Mouse (Mus musculus): ENCODE data around the gene Cacnb4. TPM values are rescaled to one million over a fixed set of nuclear protein-coding genes. Genes with fewer than 3 reads are reported as not detected.
A peak's percentile ranks its signal among the peaks of the same experiment; 100 is the strongest.

Gene Cacnb4
- polyA plus RNA-seq, 1 experiment: 0.01 TPM

DNA sequence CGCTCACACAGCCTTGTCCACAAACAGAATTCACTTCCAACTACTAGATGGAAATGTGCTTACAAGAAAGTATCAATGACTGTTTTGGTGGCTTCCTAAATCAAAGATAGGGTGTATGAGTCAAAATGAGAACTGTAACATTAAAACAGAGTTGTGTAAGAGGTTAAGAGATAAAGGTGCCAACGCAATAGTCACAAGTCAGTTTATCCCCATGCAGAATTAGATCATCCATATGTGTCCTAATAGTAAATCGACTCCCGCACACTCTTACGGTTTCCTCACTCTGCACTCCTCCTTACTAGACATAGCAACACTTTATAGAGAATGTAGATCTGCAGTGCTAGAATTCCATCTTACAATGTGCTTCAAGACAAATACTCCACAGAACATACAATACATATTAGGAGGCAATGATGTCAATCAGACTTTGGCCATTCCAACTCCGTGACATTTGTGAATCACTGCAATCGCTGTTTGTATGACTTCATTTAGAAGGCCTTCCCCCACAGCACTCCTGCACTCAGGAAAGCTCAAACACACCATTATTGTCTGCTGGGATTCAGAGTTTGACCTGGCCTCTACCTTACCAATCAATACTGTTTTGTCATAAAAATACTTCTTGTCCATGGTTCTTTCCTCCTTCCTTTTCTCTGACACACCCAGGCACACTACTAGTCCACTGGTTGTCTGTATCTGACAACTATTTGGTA, 256.5 kb downstream of the Cacnb4 start:
- H3ac ChIP-seq (ENCODE audit: control insufficient read depth, insufficient read length): no peak overlapping the region
- H3K4me3 ChIP-seq: no peak overlapping the region
- no peaks in the 10 kb centered on the region for H3K27me3 ChIP-seq (ENCODE audit: control insufficient read depth, insufficient read depth, insufficient read length)
- no peak overlapping the region for H3K4me2 ChIP-seq (ENCODE audit: low read depth)
- H3K79me2 ChIP-seq (ENCODE audit: control insufficient read depth, insufficient read depth): peaks cover 89% of the 10 kb centered on the region
- no peak for TF ChIP-seq MAX (IDR thresholded peaks at IDR 0.05; ENCODE audit: low read depth)
- TF ChIP-seq MYOD1 (IDR thresholded peaks at IDR 0.05; ENCODE audit: control insufficient read depth in 1 of 3, insufficient read length in 2 of 3, low read depth in 2 of 3): no peak
- TF ChIP-seq E2F4 (IDR thresholded peaks at IDR 0.05; ENCODE audit: insufficient read depth): no peak
- TF ChIP-seq POLR2AphosphoS2 (IDR thresholded peaks at IDR 0.05; ENCODE audit: insufficient read length, low read depth): no peak
- no peak for TF ChIP-seq REST (IDR thresholded peaks at IDR 0.05; ENCODE audit: insufficient read depth, insufficient read length)
- no peak for TF ChIP-seq MYOG (IDR thresholded peaks at IDR 0.05; ENCODE audit: control insufficient read depth in 1 of 3, insufficient read depth in 1 of 3, insufficient read length in 2 of 3, low read depth in 2 of 3)
- no peak for TF ChIP-seq TCF12 (IDR thresholded peaks at IDR 0.05; ENCODE audit: insufficient read depth, poor library complexity, severe bottlenecking)
- no peak for TF ChIP-seq USF1 (IDR thresholded peaks at IDR 0.05; ENCODE audit: low read depth)
- TF ChIP-seq CEBPB (IDR thresholded peaks at IDR 0.05; ENCODE audit: insufficient read depth, poor library complexity, severe bottlenecking): no peak
- H3K36me3 ChIP-seq (ENCODE audit: control insufficient read depth, insufficient read depth): peaks cover 21% of the 10 kb centered on the region

- no peak overlapping the region for H3K4me3 ChIP-seq
- no peak overlapping the region for H3ac ChIP-seq (ENCODE audit: control insufficient read depth, insufficient read length)
- peaks cover 88% of the 10 kb centered on the region for H3K79me2 ChIP-seq (ENCODE audit: control insufficient read depth, insufficient read depth)
- H3K27me3 ChIP-seq (ENCODE audit: control insufficient read depth, insufficient read depth, insufficient read length): no peaks in the 10 kb centered on the region
- TF ChIP-seq TCF12 (IDR thresholded peaks at IDR 0.05; ENCODE audit: insufficient read depth, poor library complexity, severe bottlenecking) (no peak), TCF3 (IDR thresholded peaks at IDR 0.05; ENCODE audit: insufficient read length, low read depth) (no peak), REST (IDR thresholded peaks at IDR 0.05; ENCODE audit: insufficient read depth, insufficient read length) (no peak), CEBPB (IDR thresholded peaks at IDR 0.05; ENCODE audit: insufficient read depth, poor library complexity, severe bottlenecking) (no peak), MYOD1 (IDR thresholded peaks at IDR 0.05; ENCODE audit: control insufficient read depth in 1 of 3, insufficient read length in 2 of 3, low read depth in 2 of 3) (no peak), SRF (IDR thresholded peaks at IDR 0.05; ENCODE audit: control insufficient read depth, insufficient read length, low read depth) (no peak), POLR2A (IDR thresholded peaks at IDR 0.05; ENCODE audit: insufficient read length, low read depth) (no peak), E2F4 (IDR thresholded peaks at IDR 0.05; ENCODE audit: insufficient read depth) (no peak), POLR2AphosphoS2 (IDR thresholded peaks at IDR 0.05; ENCODE audit: insufficient read length, low read depth) (no peak), MYOG (IDR thresholded peaks at IDR 0.05; ENCODE audit: control insufficient read depth in 1 of 3, insufficient read depth in 1 of 3, insufficient read length in 2 of 3, low read depth in 2 of 3) (no peak), MAX (IDR thresholded peaks at IDR 0.05; ENCODE audit: low read depth) (no peak)
- no peak overlapping the region for H3K4me2 ChIP-seq (ENCODE audit: low read depth)
- peaks cover 21% of the 10 kb centered on the region for H3K36me3 ChIP-seq (ENCODE audit: control insufficient read depth, insufficient read depth)
Observed at GRCm38 (mm10) chr2:52419295-52419694, 257.3 kb downstream of the Cacnb4 start.

GRCm38 (mm10) chr2:52412524-52413037, 264.1 kb downstream of the Cacnb4 start:
- no peak overlapping the region for H3K4me2 ChIP-seq (ENCODE audit: low read depth)
- H3K4me3 ChIP-seq: no peak overlapping the region
- peaks cover 49% of the 10 kb centered on the region for H3K36me3 ChIP-seq (ENCODE audit: control insufficient read depth, insufficient read depth)
- peaks cover 26% of the 10 kb centered on the region for H3K79me2 ChIP-seq (ENCODE audit: control insufficient read depth, insufficient read depth)
- H3ac ChIP-seq (ENCODE audit: control insufficient read depth, insufficient read length): no peak overlapping the region
- TF ChIP-seq MYOG (IDR thresholded peaks at IDR 0.05; ENCODE audit: control insufficient read depth in 1 of 3, insufficient read depth in 1 of 3, insufficient read length in 2 of 3, low read depth in 2 of 3) (peak in 2 of 3 experiments; percentile 24 to 82), TCF12 (IDR thresholded peaks at IDR 0.05; ENCODE audit: insufficient read depth, poor library complexity, severe bottlenecking) (peak; percentile 68), CEBPB (IDR thresholded peaks at IDR 0.05; ENCODE audit: insufficient read depth, poor library complexity, severe bottlenecking) (no peak), POLR2A (IDR thresholded peaks at IDR 0.05; ENCODE audit: insufficient read length, low read depth) (no peak), TCF3 (IDR thresholded peaks at IDR 0.05; ENCODE audit: insufficient read length, low read depth) (no peak), MYOD1 (IDR thresholded peaks at IDR 0.05; ENCODE audit: control insufficient read depth in 1 of 3, insufficient read length in 2 of 3, low read depth in 2 of 3) (peak; percentile 40 to 68 (median 59)), MAX (IDR thresholded peaks at IDR 0.05; ENCODE audit: low read depth) (no peak), E2F4 (IDR thresholded peaks at IDR 0.05; ENCODE audit: insufficient read depth) (no peak), REST (IDR thresholded peaks at IDR 0.05; ENCODE audit: insufficient read depth, insufficient read length) (no peak), POLR2AphosphoS2 (IDR thresholded peaks at IDR 0.05; ENCODE audit: insufficient read length, low read depth) (no peak), USF1 (IDR thresholded peaks at IDR 0.05; ENCODE audit: low read depth) (no peak), SRF (IDR thresholded peaks at IDR 0.05; ENCODE audit: control insufficient read depth, insufficient read length, low read depth) (no peak)
- H3K27me3 ChIP-seq (ENCODE audit: control insufficient read depth, insufficient read depth, insufficient read length): no peaks in the 10 kb centered on the region

DNA sequence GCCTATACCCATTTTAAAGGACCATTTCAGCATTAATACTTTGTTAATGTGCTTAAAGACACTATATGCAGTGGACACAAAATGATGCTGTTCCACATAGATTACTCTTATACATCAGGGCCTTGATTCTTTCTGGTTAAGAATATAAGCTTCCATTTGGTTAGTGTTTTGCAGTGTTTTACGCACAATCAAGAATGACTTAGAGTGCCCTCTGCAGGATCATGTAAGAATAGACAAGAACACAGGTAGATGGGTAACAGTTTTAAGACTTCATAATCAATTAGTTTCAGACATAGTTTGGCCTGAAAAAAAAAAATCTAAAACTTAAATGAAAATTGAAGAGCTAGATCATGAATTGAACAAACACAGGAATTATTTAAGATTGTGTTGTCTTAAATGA, 270.2 kb downstream of the Cacnb4 start:
- no peak overlapping the region for H3K4me2 ChIP-seq (ENCODE audit: low read depth)
- H3ac ChIP-seq (ENCODE audit: control insufficient read depth, insufficient read length): no peak overlapping the region
- no peaks in the 10 kb centered on the region for H3K27me3 ChIP-seq (ENCODE audit: control insufficient read depth, insufficient read depth, insufficient read length)
- no peak overlapping the region for H3K4me3 ChIP-seq
- peaks cover 5% of the 10 kb centered on the region for H3K79me2 ChIP-seq (ENCODE audit: control insufficient read depth, insufficient read depth)
- no peak for TF ChIP-seq USF1 (IDR thresholded peaks at IDR 0.05; ENCODE audit: low read depth)
- TF ChIP-seq CEBPB (IDR thresholded peaks at IDR 0.05; ENCODE audit: insufficient read depth, poor library complexity, severe bottlenecking): no peak
- no peak for TF ChIP-seq MYOG (IDR thresholded peaks at IDR 0.05; ENCODE audit: control insufficient read depth in 1 of 3, insufficient read depth in 1 of 3, insufficient read length in 2 of 3, low read depth in 2 of 3)
- TF ChIP-seq E2F4 (IDR thresholded peaks at IDR 0.05; ENCODE audit: insufficient read depth): no peak
- TF ChIP-seq REST (IDR thresholded peaks at IDR 0.05; ENCODE audit: insufficient read depth, insufficient read length): no peak
- no peak for TF ChIP-seq MAX (IDR thresholded peaks at IDR 0.05; ENCODE audit: low read depth)
- no peak for TF ChIP-seq POLR2AphosphoS2 (IDR thresholded peaks at IDR 0.05; ENCODE audit: insufficient read length, low read depth)
- peaks cover 63% of the 10 kb centered on the region for H3K36me3 ChIP-seq (ENCODE audit: control insufficient read depth, insufficient read depth)

Data from myocyte (in vitro differentiated cells).